Mouse (Mus musculus) urinary bladder, postnatal 14 days (tissue): ENCODE measurements around the gene Esp15.
"Not testable (repeated sequence)": the region's sequence is repeated elsewhere in the genome, so short reads cannot be mapped to it uniquely, and the experiment has no call there.

Source experiments
- DNase-seq: peaks from one replicate; pipeline ENCODE4 v3.0.0; 2021; ENCODE audit warnings: low spot score

Gene Esp15

DNA sequence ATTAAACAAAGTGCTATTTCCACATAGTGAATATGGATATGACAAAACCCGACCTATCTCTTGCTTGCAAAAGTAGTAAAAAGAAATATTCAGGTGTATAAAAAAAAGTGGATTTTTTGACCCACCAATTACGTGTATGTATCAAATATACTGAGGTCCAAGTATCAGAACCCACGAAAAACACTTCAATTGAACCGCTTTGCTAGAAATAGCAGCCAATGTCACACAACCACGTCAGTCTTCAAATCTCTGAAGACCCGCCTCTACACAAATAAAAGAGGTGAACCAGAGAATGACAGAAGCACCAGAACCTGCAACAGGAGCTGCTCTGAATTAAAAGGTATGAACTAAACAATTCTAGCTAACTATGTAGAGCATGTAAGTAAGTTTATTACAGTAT is at the start of gene Esp15:
Gene Esp15, plus strand, starts transcription at position 301 of the 400 bp plus-strand sequence.
- not testable (repeated sequence) for DNase-seq

DNA sequence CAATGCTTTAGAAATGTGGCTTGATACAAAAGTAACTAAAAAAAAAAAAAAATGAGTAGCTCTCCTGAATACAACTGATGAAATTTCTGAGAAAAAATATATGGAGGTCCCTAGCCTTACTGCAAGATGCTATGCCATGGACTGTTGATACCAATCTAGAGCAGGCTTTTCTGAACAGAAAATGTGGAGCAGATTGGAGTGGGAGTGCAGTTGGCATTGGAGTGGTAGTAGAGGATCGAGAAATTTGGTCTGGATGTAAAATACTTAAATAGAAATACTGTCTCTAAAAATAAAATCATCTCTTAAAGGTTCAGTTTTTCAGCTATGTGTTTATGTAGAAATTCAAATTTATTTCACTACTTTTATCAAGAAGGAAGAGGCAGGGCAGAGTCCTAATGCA is 49.2 kb upstream of the Esp15 start:
- DNase-seq: no peak
